Mouse (Mus musculus): ENCODE data around the gene A430033K04Rik. TPM values are rescaled to one million over a fixed set of nuclear protein-coding genes. Genes with fewer than 3 reads are reported as not detected.

A430033K04Rik gene
- total and polyA plus RNA-seq, 3 experiments: 2.1 to 2.6 TPM; not detected in 1

DNA sequence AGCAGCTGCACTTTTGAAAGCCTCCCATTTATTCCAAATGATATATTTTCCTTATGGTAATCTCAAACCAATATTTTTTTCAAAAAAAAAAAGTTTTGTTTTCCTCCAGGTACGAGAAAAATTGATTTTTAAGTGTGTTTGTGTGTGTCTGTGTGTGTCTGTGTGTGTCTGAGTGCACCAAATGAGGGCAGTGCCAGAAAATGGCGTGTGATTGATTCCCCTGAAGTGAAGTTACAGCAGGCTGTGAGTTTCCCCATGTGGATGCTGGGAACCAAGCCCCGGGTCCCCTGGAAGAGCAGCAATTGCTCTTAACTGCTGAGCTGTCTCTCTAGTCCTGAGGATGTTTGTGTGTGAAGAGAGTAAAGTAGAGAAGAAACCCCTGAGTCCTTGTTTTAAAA is 818 bp downstream of the A430033K04Rik start:
- Histone ChIP-seq H3K4me3 (ENCODE audit: control insufficient read depth in 1 of 2, insufficient read depth in 1 of 2, low read depth in 2 of 2, low read length in 2 of 2) (peak overlapping the region; percentile 77 to 88), H3K4me1 (ENCODE audit: control insufficient read depth in 1 of 2, insufficient read depth in 2 of 2, low read length in 2 of 2) (peaks cover 2 to 8% of the 10 kb centered on the region in 2 experiments; a peak in 2 of 4 replicates), H3K9ac (ENCODE audit: control insufficient read depth, low read depth, low read length, poor library complexity, severe bottlenecking) (peak overlapping the region; percentile 64), H3K79me2 (ENCODE audit: control insufficient read depth, insufficient read depth, low read length, poor library complexity) (peaks cover 5% of the 10 kb centered on the region; the same call in 1 of the 2 replicates), H3K9me3 (replicated peaks; ENCODE audit: insufficient read depth, low read length) (no peaks in the 10 kb centered on the region), H3K27ac (ENCODE audit: control insufficient read depth, low read depth, low read length) (no peak overlapping the region), H3K27me3 (ENCODE audit: control insufficient read depth in 1 of 2, insufficient read depth in 2 of 2, low read length in 2 of 2) (no peaks in the 10 kb centered on the region), H3K36me3 (ENCODE audit: control insufficient read depth in 1 of 2, insufficient read depth in 2 of 2, low read length in 2 of 2) (peaks cover 0 to 3% of the 10 kb centered on the region in 2 experiments; a peak in 2 of 4 replicates)
- TF ChIP-seq ZKSCAN1 (IDR thresholded peaks at IDR 0.05; ENCODE audit: low read depth, low read length): no peak
- no peak for TF ChIP-seq TCF12 (IDR thresholded peaks at IDR 0.05; ENCODE audit: low read depth, low read length)
- no peak for TF ChIP-seq MAFK (IDR thresholded peaks at IDR 0.05; ENCODE audit: borderline replicate concordance, low read depth, low read length)
- TF ChIP-seq ZMIZ1 (IDR thresholded peaks at IDR 0.05; ENCODE audit: low read depth, low read length): no peak
- TF ChIP-seq CHD2 (IDR thresholded peaks at IDR 0.05; ENCODE audit: low read length): no peak
- no peak for TF ChIP-seq BHLHE40 (IDR thresholded peaks at IDR 0.05; ENCODE audit: borderline replicate concordance, low read depth, low read length)
- TF ChIP-seq MYC (IDR thresholded peaks at IDR 0.05; ENCODE audit: low read depth, low read length): no peak
- no peak for TF ChIP-seq USF1 (IDR thresholded peaks at IDR 0.05; ENCODE audit: low read depth, low read length)
- DNase-seq (ENCODE audit: low read depth, low spot score): peak; percentile 28

DNA sequence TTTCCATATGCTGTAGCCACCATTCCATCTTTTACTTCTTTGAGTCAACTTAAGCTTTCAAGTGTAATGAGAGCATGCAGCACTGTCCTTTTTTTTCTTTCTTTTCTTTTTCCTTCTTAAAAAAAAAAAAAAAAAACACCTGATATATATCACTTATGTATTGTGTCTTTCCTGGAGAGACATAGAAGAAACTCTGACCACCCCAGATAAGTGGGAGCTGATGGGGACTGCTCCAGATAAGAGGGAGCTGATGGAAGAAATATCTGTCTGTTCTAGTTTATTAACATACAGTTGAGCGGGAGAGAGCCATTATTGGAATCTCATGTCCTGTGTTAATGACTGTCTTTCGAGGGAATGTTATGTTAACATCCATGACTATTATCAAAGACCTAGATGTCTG is 13.8 kb downstream of the A430033K04Rik start:
- no peaks in the 10 kb centered on the region for H3K79me2 ChIP-seq (ENCODE audit: control insufficient read depth, insufficient read depth, low read length, poor library complexity)
- H3K9ac ChIP-seq (ENCODE audit: control insufficient read depth, low read depth, low read length, poor library complexity, severe bottlenecking): no peak overlapping the region
- H3K4me1 ChIP-seq (ENCODE audit: control insufficient read depth in 1 of 2, insufficient read depth in 2 of 2, low read length in 2 of 2): peaks cover 3 to 6% of the 10 kb centered on the region in 2 experiments; a peak in 3 of 4 replicates
- no peak for DNase-seq (ENCODE audit: low read depth, low spot score)
- H3K9me3 ChIP-seq (replicated peaks; ENCODE audit: insufficient read depth, low read length): no peaks in the 10 kb centered on the region
- H3K36me3 ChIP-seq (ENCODE audit: control insufficient read depth in 1 of 2, insufficient read depth in 2 of 2, low read length in 2 of 2): peaks cover 0 to 11% of the 10 kb centered on the region in 2 experiments; a peak in 2 of 4 replicates
- H3K4me3 ChIP-seq (ENCODE audit: control insufficient read depth in 1 of 2, insufficient read depth in 1 of 2, low read depth in 2 of 2, low read length in 2 of 2): no peak overlapping the region
- H3K27me3 ChIP-seq (ENCODE audit: control insufficient read depth in 1 of 2, insufficient read depth in 2 of 2, low read length in 2 of 2): no peaks in the 10 kb centered on the region
- peak overlapping the region; percentile 28; the same call in 1 of the 2 replicates for H3K27ac ChIP-seq (ENCODE audit: control insufficient read depth, low read depth, low read length)
- no peak for TF ChIP-seq MAFK (IDR thresholded peaks at IDR 0.05; ENCODE audit: borderline replicate concordance, low read depth, low read length)
- TF ChIP-seq CTCF (IDR thresholded peaks at IDR 0.05 in 2 of 3, conservative IDR thresholded peaks at IDR 0.05 in 1 of 3; ENCODE audit: control insufficient read depth in 1 of 3, insufficient read depth in 1 of 3, low read depth in 2 of 3, low read length in 3 of 3, poor library complexity in 1 of 3, severe bottlenecking in 1 of 3): no peak
- no peak for TF ChIP-seq HCFC1 (IDR thresholded peaks at IDR 0.05; ENCODE audit: low read depth, low read length)
- TF ChIP-seq TCF12 (IDR thresholded peaks at IDR 0.05; ENCODE audit: low read depth, low read length): peak; percentile 72
- TF ChIP-seq EP300 (IDR thresholded peaks at IDR 0.05; ENCODE audit: low read depth in 1 of 2, low read length in 2 of 2): peak in 1 of 2 experiments; percentile 47; a peak in 3 of 4 replicates
- no peak for TF ChIP-seq USF1 (IDR thresholded peaks at IDR 0.05; ENCODE audit: low read depth, low read length)
- peak; percentile 72 for TF ChIP-seq GATA1 (IDR thresholded peaks at IDR 0.05; ENCODE audit: low read depth, low read length)
- no peak for TF ChIP-seq TAL1 (IDR thresholded peaks at IDR 0.05; ENCODE audit: low read length)
- no peak for TF ChIP-seq MXI1 (IDR thresholded peaks at IDR 0.05; ENCODE audit: low read depth, low read length)
- no peak for TF ChIP-seq POLR2A (IDR thresholded peaks at IDR 0.05; ENCODE audit: control insufficient read depth in 1 of 2, insufficient read depth in 1 of 2, low read depth in 1 of 2, low read length in 2 of 2, poor library complexity in 1 of 2)
- no peak for TF ChIP-seq ZC3H11A (IDR thresholded peaks at IDR 0.05; ENCODE audit: low read depth, low read length)
- TF ChIP-seq ETS1 (IDR thresholded peaks at IDR 0.05; ENCODE audit: low read depth, low read length): peak; percentile 40; the same call in 1 of the 2 replicates
- TF ChIP-seq RCOR1 (IDR thresholded peaks at IDR 0.05; ENCODE audit: low read depth, low read length): no peak; the same call in 1 of the 2 replicates
- no peak for TF ChIP-seq GABPA (IDR thresholded peaks at IDR 0.05; ENCODE audit: low read depth, low read length)
- TF ChIP-seq KAT2A (conservative IDR thresholded peaks at IDR 0.05; ENCODE audit: low read depth, low read length): no peak
- no peak for TF ChIP-seq ZKSCAN1 (IDR thresholded peaks at IDR 0.05; ENCODE audit: low read depth, low read length)
- TF ChIP-seq CHD1 (IDR thresholded peaks at IDR 0.05; ENCODE audit: low read depth, low read length): no peak
- TF ChIP-seq MYC (IDR thresholded peaks at IDR 0.05; ENCODE audit: low read depth, low read length): no peak
- no peak for TF ChIP-seq USF2 (IDR thresholded peaks at IDR 0.05; ENCODE audit: borderline replicate concordance in 1 of 2, insufficient read depth in 1 of 2, low read depth in 1 of 2, low read length in 2 of 2)
- TF ChIP-seq MAZ (IDR thresholded peaks at IDR 0.05; ENCODE audit: low read depth, low read length): no peak
- TF ChIP-seq SIN3A (IDR thresholded peaks at IDR 0.05; ENCODE audit: low read length): no peak
- TF ChIP-seq NRF1 (IDR thresholded peaks at IDR 0.05; ENCODE audit: insufficient read depth, low read depth, low read length, poor library complexity, severe bottlenecking): no peak
- no peak for TF ChIP-seq E2F4 (IDR thresholded peaks at IDR 0.05; ENCODE audit: borderline replicate concordance, low read depth, low read length)
- no peak for TF ChIP-seq POLR2AphosphoS2 (IDR thresholded peaks at IDR 0.05; ENCODE audit: low read length)
- no peak for TF ChIP-seq RAD21 (IDR thresholded peaks at IDR 0.05; ENCODE audit: low read depth, low read length)
- TF ChIP-seq ZNF384 (IDR thresholded peaks at IDR 0.05; ENCODE audit: low read depth, low read length): peak; percentile 95
- TF ChIP-seq MEF2A (IDR thresholded peaks at IDR 0.05; ENCODE audit: extremely low read depth, insufficient replicate concordance, low read depth, low read length, poor library complexity, severe bottlenecking): no peak
- TF ChIP-seq ZMIZ1 (IDR thresholded peaks at IDR 0.05; ENCODE audit: low read depth, low read length): no peak

Measured in MEL (cell line).